Mouse (Mus musculus) CH12.LX (cell line): ENCODE measurements around the gene Olfr577.

ENCODE experiments used
- CHD2 ChIP-seq: IDR thresholded peaks from 2 replicates; pipeline ENCODE4 v1.6.1; 2011; ENCODE audit warnings: low read length, improper control_type of control experiment
- CTCF ChIP-seq, 2 experiments: IDR thresholded peaks in 1 of 2; conservative IDR thresholded peaks in 1 of 2; 2 replicates each; pipeline ENCODE4 v1.5.1; 2011 to 2012; ENCODE audit warnings: low read depth in 2 of 2, low read length in 2 of 2, improper control_type of control experiment in 1 of 2, inconsistent platforms in 1 of 2, mild to moderate bottlenecking in 1 of 2, moderate library complexity in 1 of 2
- ELF1 ChIP-seq: IDR thresholded peaks from 2 replicates; pipeline ENCODE4 v1.6.1; 2014; ENCODE audit warnings: low read depth, mild to moderate bottlenecking, inconsistent platforms, low read length, improper control_type of control experiment
- HCFC1 ChIP-seq: IDR thresholded peaks from 2 replicates; pipeline ENCODE4 v1.6.1; 2012; ENCODE audit warnings: low read depth, mild to moderate bottlenecking, inconsistent platforms, low read length, improper control_type of control experiment
- JUND ChIP-seq: conservative IDR thresholded peaks from 2 replicates; pipeline ENCODE4 v1.6.1; 2011; ENCODE audit warnings: low read depth, low read length, improper control_type of control experiment
- MAFK ChIP-seq: IDR thresholded peaks from 2 replicates; pipeline ENCODE4 v1.6.1; 2011; ENCODE audit warnings: low read length, improper control_type of control experiment; ENCODE audit not compliant: insufficient replicate concordance
- POLR2A ChIP-seq: IDR thresholded peaks from 2 replicates; pipeline ENCODE4 v1.6.1; 2011; ENCODE audit warnings: low read depth, mild to moderate bottlenecking, improper control_type of control experiment, low read length
- RAD21 ChIP-seq: IDR thresholded peaks from 2 replicates; pipeline ENCODE4 v1.6.1; 2011; ENCODE audit warnings: low read depth, mild to moderate bottlenecking, low read length, improper control_type of control experiment, moderate library complexity
- RCOR1 ChIP-seq: conservative IDR thresholded peaks from 2 replicates; pipeline ENCODE4 v1.6.1; 2012; ENCODE audit warnings: low read depth, mild to moderate bottlenecking, inconsistent platforms, low read length, improper control_type of control experiment
- USF1 ChIP-seq: IDR thresholded peaks from 2 replicates; pipeline ENCODE4 v1.6.1; 2014; ENCODE audit warnings: low read depth, mild to moderate bottlenecking, inconsistent platforms, low read length, improper control_type of control experiment
- USF2 ChIP-seq: conservative IDR thresholded peaks from 2 replicates; pipeline ENCODE4 v1.6.1; 2011; ENCODE audit warnings: low read depth, low read length, improper control_type of control experiment

- TF ChIP-seq JUND (no peak), POLR2A (no peak), HCFC1 (no peak), USF1 (no peak), MAFK (no peak), USF2 (no peak), CTCF (conservative IDR thresholded peaks at IDR 0.05 in 1 of 2, IDR thresholded peaks at IDR 0.05 in 1 of 2; ENCODE audit: low read depth in 2 of 2, low read length in 2 of 2) (no peak), CHD2 (no peak), RCOR1 (no peak), RAD21 (no peak), ELF1 (no peak)
Measured at GRCm38 (mm10) chr7:102943417-102943816, 32.3 kb downstream of the Olfr577 start.
